Mouse (Mus musculus) liver, adult 2 months (tissue): Measurements from ENCODE around the gene Tlr9.

Source experiments
- CTCF ChIP-seq: fragments of 200-500 bp; IDR thresholded peaks from 2 replicates; pipeline ENCODE4 v1.5.1; 2011; ENCODE audit warnings: low read depth, low read length, control low read depth
- POLR2A ChIP-seq: fragments of 200-500 bp; IDR thresholded peaks from 2 replicates; pipeline ENCODE4 v1.6.1; 2011; ENCODE audit warnings: low read length, control low read depth; ENCODE audit not compliant: insufficient read depth; ENCODE audit errors: extremely low read depth

DNA sequence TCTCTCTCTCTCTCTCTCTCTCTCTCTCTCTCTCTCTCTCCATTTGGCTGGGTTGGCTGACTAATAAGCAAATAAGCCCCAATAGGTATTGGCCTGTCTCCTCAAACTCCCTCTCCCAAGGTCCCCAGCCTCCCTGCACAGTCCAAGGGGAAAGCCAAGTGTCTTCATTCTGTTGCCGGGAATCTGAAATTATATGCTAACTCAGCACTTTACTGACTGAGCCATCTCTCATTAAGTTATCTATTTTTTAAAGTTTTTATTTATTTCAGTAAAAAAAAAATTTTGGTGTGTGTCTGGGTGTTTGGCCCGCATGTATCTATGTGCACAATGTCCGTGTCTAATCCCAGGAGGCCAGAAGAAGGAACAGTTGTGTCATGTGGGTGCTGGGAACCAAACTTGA lies 20.5 kb upstream of the Tlr9 start:
- TF ChIP-seq CTCF, result no peak
- no peak for TF ChIP-seq POLR2A
